Mouse (Mus musculus) ES-E14 (cell line): ENCODE measurements around the gene BC037034.

Experiments used
- CHD2 ChIP-seq: IDR thresholded peaks from 2 replicates; pipeline ENCODE4 v1.6.1; 2014; ENCODE audit warnings: mild to moderate bottlenecking, low read depth, low read length, inconsistent platforms
- HCFC1 ChIP-seq: IDR thresholded peaks from 2 replicates; pipeline ENCODE4 v1.6.1; 2012; ENCODE audit warnings: low read length, inconsistent platforms, borderline replicate concordance; ENCODE audit not compliant: insufficient read depth
- MAFK ChIP-seq: IDR thresholded peaks from 2 replicates; pipeline ENCODE4 v1.6.1; 2014; ENCODE audit warnings: mild to moderate bottlenecking, low read depth, low read length, inconsistent platforms; ENCODE audit not compliant: insufficient read depth
- ZC3H11A ChIP-seq: IDR thresholded peaks from 2 replicates; pipeline ENCODE4 v1.6.1; 2012; ENCODE audit warnings: low read depth, mild to moderate bottlenecking, inconsistent platforms, low read length, borderline replicate concordance
- ZNF384 ChIP-seq: IDR thresholded peaks from 2 replicates; pipeline ENCODE4 v1.6.1; 2012; ENCODE audit warnings: low read depth, low read length, inconsistent platforms

- TF ChIP-seq HCFC1 (no peak), CHD2 (no peak), MAFK (no peak), ZC3H11A (no peak), ZNF384 (no peak)
Measured at GRCm38 (mm10) chr5:138260834-138261233, 3.0 kb downstream of the BC037034 start.
